Mouse (Mus musculus): ENCODE results near the gene AC141477.1.

GRCm38 (mm10) chr10:76461255-76461654, 21.0 kb upstream of the AC141477.1 start:
- TF ChIP-seq POLR2A (IDR thresholded peaks at IDR 0.05; ENCODE audit: extremely low read depth, insufficient read depth, low read length) (no peak), CTCF (IDR thresholded peaks at IDR 0.05; ENCODE audit: low read depth, low read length) (no peak)

Measured in liver, adult 2 months (tissue).